Mouse (Mus musculus) erythroblast, embryonic 14.5 days (primary cell): ENCODE results near the gene Armh1. TPM values are rescaled to one million over a fixed set of nuclear protein-coding genes. Genes with fewer than 3 reads are reported as not detected.

ENCODE experiments used
- H3K27me3 ChIP-seq: 2 replicates; pipeline ENCODE4 v1.6.1; 2012; ENCODE audit warnings: inconsistent platforms; ENCODE audit not compliant: control insufficient read depth
- H3K36me3 ChIP-seq: 2 replicates; pipeline ENCODE4 v1.6.1; 2012; ENCODE audit warnings: mild to moderate bottlenecking, inconsistent platforms; ENCODE audit not compliant: control insufficient read depth
- H3K4me1 ChIP-seq: 2 replicates; pipeline ENCODE4 v1.6.1; 2012; ENCODE audit warnings: inconsistent platforms; ENCODE audit not compliant: control insufficient read depth
- H3K4me3 ChIP-seq: replicated peaks from 2 replicates; pipeline ENCODE3; 2012; ENCODE audit warnings: moderate library complexity, mild to moderate bottlenecking, inconsistent platforms
- H3K9me3 ChIP-seq: 2 replicates; pipeline ENCODE4 v1.6.1; 2012; ENCODE audit warnings: low read length, inconsistent platforms, mixed read lengths; ENCODE audit not compliant: control insufficient read depth
- GATA1 ChIP-seq: IDR thresholded peaks from 2 replicates; pipeline ENCODE4 v1.6.1; 2012; ENCODE audit warnings: low read length, inconsistent platforms, mixed read lengths
- TAL1 ChIP-seq: IDR thresholded peaks from 3 replicates; pipeline ENCODE4 v1.6.1; 2012; ENCODE audit warnings: low read length, inconsistent platforms, mixed read lengths
- polyA plus RNA-seq: library from polyadenylated mRNA; stranded (reverse); fragments of >175 nt; gene quantifications from 2 replicates; pipeline ENCODE4 v1.2.3, GENCODE M21; 2012

The Armh1 gene
- polyA plus RNA-seq, 1 experiment: not detected

DNA sequence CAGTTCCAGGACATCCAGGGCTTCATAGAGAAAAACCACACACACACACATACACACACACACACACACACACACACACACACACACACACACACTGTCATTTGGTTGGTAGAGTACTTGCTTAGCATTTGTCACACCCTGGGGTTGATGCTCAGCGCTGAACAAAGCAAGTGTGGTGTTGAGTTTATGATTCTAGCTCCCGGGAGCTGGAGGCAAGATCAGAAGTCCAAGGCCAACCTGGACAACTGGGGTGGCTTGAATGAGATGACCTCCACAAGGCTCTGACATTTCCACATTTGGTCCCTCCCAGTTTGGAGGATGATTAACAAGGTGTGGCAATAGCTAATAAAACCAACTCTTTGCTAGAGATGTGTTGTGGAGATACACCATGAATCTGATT, 20.7 kb downstream of the Armh1 start:
- Histone ChIP-seq H3K9me3 (no peaks in the 10 kb centered on the region), H3K27me3 (no peaks in the 10 kb centered on the region), H3K4me1 (no peaks in the 10 kb centered on the region), H3K4me3 (no peak overlapping the region), H3K36me3 (no peaks in the 10 kb centered on the region)
- TF ChIP-seq TAL1 (no peak), GATA1 (no peak)

DNA sequence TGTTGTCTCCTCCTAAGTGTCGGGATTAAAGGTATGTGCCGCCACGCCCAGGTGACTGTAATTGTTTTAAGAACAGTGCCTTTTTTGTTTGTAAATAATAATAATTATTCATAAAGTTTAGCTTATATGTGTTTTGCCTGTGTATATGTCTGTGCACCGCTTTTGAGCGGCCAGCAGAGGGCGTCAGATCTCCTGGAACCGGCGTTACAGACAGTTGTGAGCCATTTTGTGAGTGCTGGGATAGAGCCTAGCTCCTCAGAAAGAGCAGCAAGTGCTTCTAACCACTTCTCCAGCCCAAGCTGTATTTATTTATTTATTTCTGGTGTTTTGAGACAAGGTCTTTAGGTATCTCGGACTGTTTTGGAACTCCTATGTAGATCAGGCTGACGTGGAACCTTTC, 21.6 kb downstream of the Armh1 start:
- no peaks in the 10 kb centered on the region for H3K27me3 ChIP-seq
- no peaks in the 10 kb centered on the region for H3K4me1 ChIP-seq
- no peak overlapping the region for H3K4me3 ChIP-seq
- no peaks in the 10 kb centered on the region for H3K9me3 ChIP-seq
- H3K36me3 ChIP-seq: no peaks in the 10 kb centered on the region
- TF ChIP-seq GATA1: no peak
- TF ChIP-seq TAL1: no peak

DNA sequence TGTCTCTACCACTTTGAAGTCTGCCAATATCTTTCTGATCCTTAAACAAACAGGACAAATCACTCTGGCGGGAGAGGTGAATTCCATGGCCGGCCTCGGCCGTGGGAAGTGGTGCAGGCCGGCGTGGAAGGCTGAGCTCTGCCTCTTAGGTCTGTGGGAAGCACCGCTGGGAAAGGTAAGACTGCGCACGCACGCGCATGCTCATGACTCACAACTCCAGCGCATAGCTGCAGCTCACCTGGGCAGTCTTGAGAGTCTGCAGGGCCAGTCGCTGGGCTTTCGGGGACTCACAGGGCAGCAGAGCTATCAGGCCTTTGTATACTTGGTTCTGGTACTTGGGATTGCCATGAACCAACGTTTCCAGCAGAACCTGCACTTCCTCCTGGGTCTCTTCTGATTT, 22.3 kb downstream of the Armh1 start:
- Histone ChIP-seq H3K36me3 (no peaks in the 10 kb centered on the region), H3K4me3 (no peak overlapping the region), H3K9me3 (no peaks in the 10 kb centered on the region), H3K4me1 (no peaks in the 10 kb centered on the region), H3K27me3 (no peaks in the 10 kb centered on the region)
- no peak for TF ChIP-seq TAL1
- no peak for TF ChIP-seq GATA1

DNA sequence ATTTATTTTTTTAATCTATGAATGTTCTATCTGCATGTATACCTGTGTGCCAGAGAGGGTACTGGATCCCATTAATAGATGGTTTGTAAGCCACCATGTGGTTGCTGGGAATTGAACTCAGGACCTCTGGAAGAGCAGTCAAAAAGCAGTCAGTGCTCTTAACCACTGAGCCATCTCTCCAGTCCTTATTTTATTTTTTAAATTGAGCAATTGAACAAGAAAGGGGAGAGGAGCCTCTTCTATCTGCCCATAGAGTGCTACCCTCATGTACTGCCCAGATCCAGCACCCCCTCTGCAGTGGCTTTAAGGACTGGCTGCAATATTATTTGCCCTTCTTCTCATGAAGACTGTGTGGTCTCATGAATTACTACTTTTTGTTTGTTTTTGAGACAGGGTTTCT, 26.7 kb downstream of the Armh1 start:
- TF ChIP-seq GATA1: no peak
- TF ChIP-seq TAL1: no peak
- Histone ChIP-seq H3K4me3 (no peak overlapping the region), H3K4me1 (no peaks in the 10 kb centered on the region), H3K27me3 (no peaks in the 10 kb centered on the region), H3K36me3 (no peaks in the 10 kb centered on the region), H3K9me3 (no peaks in the 10 kb centered on the region)

DNA sequence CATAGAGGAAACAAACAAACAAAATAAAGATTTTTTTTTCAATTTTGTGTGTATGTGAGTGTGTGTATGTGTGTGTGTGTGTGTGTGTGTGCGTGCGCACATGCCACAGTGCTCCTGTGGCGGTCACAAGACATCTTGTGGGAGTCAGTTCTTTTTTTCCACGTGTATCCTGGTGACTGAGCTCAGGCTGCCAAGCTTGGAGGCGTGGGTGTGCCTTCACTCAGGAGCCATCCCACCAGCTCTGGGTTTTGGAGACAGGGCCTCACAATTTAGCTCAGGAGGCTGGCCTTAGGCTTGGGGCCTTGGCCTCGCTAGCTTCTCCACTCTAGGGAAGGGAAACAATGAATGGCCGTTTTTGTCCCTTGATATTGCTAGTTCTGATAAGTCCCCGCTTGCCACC, 27.8 kb downstream of the Armh1 start:
- H3K4me3 ChIP-seq: no peak overlapping the region
- no peak for TF ChIP-seq GATA1
- no peaks in the 10 kb centered on the region for H3K27me3 ChIP-seq
- H3K9me3 ChIP-seq: no peaks in the 10 kb centered on the region
- no peaks in the 10 kb centered on the region for H3K4me1 ChIP-seq
- H3K36me3 ChIP-seq: no peaks in the 10 kb centered on the region

DNA sequence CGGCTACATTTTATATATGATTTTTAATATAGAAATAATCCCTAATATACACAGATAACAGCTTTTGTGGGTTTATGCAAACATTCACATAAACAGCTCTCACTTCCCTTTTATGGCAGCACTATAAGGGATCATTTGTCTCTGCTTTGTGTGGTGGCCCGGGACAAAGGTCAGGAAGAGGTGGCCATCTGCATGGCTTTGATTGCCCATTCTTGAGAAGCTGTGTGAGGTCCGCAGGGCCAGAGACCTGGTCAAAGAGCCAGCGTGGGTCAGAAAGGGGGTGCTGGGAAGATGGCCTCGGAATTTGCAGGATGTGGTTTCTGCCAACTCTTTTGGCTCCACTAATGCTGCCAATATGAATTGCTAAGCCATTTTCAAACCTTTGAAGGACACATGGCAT, 28.9 kb downstream of the Armh1 start:
- Histone ChIP-seq H3K9me3 (no peaks in the 10 kb centered on the region), H3K27me3 (no peaks in the 10 kb centered on the region), H3K4me3 (no peak overlapping the region), H3K4me1 (peaks cover 3% of the 10 kb centered on the region), H3K36me3 (no peaks in the 10 kb centered on the region)
- TF ChIP-seq GATA1 (no peak), TAL1 (no peak)

DNA sequence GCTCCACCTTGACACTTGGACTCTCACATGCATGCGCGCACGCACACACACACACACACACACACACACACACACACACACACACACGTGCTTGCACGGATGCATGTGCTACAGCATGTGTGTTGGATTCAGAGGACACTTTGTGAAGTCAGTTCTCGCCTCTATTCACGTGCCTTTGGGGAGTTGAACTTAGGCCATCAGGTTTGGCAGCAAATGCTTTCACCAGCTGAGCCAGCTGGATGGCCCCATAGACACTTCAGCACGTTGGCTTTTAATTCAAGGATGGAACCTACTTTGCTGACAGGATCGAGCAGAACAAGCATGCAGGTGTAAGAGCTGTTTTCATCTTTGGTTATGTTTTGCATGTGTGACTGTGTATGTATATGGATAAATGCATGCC, 30.1 kb downstream of the Armh1 start:
- H3K4me3 ChIP-seq: no peak overlapping the region

DNA sequence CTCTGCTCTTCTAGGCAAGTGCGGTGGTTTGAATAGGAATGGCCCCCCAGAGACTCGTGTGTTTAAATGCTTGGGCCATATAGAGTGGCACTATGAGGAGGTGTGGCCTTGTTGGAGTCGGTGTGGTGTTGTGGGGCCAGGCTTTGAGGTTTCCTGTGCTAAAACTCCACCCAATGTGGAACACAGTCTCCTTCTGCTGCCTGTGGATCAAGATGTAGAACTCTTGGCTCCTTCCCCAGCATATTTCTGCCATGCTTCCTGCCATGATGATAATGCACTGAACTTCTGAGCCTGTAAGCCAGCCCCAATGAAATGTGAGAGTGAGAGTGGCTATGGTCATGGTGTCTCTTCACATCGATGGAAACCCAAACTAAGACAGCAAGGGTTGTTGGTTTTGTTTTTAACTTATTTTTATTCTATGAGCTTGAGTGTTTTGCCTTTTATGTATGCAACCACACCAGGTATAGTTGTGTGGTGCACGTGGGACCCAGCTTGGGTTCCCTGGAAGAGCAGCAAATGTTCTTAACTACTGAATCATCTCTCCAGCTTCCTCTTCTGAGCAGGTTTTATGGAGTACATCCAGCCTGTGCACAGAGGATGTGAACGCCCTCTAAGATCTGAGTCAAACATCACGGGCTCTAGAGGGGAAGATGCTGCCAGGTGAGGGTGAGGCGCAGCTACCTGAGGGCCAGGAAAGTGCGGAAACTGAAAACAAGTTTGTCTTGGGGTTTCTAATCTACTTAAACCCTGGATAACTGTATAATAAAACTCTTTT, 31.0 kb downstream of the Armh1 start:
- Histone ChIP-seq H3K36me3 (no peaks in the 10 kb centered on the region), H3K27me3 (no peaks in the 10 kb centered on the region), H3K9me3 (no peaks in the 10 kb centered on the region), H3K4me3 (no peak overlapping the region), H3K4me1 (peaks cover 3% of the 10 kb centered on the region)
- no peak for TF ChIP-seq TAL1
- no peak for TF ChIP-seq GATA1

More for the DNA sequence above, 30.1 kb downstream of the Armh1 start:
- Histone ChIP-seq H3K27me3 (no peaks in the 10 kb centered on the region), H3K4me1 (peaks cover 3% of the 10 kb centered on the region), H3K9me3 (no peaks in the 10 kb centered on the region), H3K36me3 (no peaks in the 10 kb centered on the region)
- TF ChIP-seq GATA1: no peak
- no peak for TF ChIP-seq TAL1

DNA sequence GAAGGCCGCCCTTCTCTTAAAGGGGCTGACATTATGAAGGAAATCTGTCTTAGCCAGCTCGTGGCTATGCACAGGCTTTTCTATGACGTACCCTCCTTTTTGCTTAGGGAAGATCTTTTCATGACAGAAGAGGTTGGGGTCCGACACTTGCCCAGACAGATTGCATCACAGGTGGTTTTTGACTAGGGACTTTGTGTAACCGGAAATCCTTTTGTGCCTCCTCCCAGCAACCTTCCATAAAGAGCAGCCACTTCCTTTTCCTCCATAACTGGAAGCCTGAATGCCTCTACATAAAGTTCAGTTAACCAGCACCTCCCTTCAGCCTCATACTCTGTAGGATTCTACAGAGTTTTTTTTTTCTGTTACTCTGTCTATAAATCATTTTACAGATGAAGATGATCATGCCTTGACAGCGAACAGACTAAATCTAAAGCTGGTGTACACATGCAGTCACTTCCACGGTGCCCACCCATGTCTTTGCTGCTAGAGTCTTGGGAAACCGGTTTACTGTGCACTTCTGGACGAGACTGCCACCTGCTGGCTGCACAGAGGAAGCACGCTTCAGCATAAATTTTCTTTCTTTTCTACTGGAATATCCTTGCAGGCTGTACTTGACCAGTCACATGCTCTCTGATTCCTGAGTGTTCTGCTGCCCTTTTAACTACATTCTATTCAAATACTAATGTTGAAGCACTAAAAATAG, 33.3 kb downstream of the Armh1 start:
- Histone ChIP-seq H3K9me3 (no peaks in the 10 kb centered on the region), H3K4me3 (no peak overlapping the region), H3K4me1 (peaks cover 3% of the 10 kb centered on the region), H3K27me3 (peaks cover 3% of the 10 kb centered on the region; the same call in 1 of the 2 replicates), H3K36me3 (no peaks in the 10 kb centered on the region)
- no peak for TF ChIP-seq GATA1
- no peak for TF ChIP-seq TAL1
